Mouse (Mus musculus): ENCODE results near the gene Atpaf1. TPM values are rescaled to one million over a fixed set of nuclear protein-coding genes. Genes with fewer than 3 reads are reported as not detected.

The Atpaf1 gene
- 23.0 and 24.3 TPM in 2 replicates for polyA plus RNA-seq (2015; fragmentation: Nextera tagmentation; extraction: Ambion mirVana)

GRCm38 (mm10) chr4:115784769-115785510, at the start of gene Atpaf1:
Gene Atpaf1, plus strand, starts transcription at chr4:115784812.

DNA sequence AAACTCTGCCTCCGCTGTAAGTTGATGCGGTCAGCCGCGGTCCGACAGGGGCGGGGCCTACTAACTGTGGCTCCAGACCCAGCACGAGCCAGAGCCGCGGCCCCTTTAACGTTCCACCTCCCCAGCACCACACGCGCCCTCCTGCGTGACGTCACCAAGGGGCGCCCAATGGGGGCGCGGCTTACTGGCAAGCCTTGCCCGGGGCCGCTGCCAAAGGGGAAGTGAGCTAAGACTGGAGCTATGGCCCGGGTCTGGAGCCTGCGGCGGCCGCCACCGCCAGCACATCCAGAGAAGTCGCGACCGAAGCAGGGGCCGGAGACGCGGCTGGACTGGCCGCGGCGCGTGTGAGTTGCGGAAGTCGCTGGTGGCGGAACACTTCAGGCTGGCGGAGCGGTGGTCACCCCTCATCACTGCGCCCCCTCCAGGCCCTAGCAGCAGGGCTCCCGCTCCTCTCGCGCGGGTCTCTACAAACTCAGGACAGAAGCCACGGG, 47.0 kb upstream of the Atpaf1 start, which contains the start of gene Efcab14:
Gene Efcab14, plus strand, starts transcription at position 194 of the 491 bp plus-strand sequence.

DNA sequence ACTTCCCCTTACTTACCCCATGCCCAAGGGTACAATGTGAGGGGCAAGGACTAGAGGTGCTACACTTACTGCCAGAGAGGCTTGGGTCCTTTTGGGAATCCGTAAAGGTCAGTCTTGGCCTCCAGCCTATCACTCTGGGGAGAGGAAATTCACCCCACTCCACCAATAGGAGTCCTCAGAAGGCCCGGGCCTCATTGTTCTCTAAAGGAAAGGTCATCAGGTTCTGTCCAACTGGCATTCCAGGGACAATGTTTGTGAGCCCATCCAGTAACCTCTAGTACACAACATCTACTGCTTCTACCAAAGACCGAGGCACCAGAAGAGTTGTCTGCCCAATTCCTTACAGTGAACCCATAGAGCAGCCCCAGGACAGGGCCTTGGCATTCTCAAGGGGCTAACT, 3.7 kb upstream of the Atpaf1 start, which contains the start of gene Tex38:
Gene Tex38, minus strand, starts transcription at position 101 of the 400 bp plus-strand sequence.

GRCm38 (mm10) chr4:115827888-115828571, 43.4 kb downstream of the Atpaf1 start, which contains the start of gene Mob3c:
Gene Mob3c, plus strand, starts transcription at chr4:115828092.

DNA sequence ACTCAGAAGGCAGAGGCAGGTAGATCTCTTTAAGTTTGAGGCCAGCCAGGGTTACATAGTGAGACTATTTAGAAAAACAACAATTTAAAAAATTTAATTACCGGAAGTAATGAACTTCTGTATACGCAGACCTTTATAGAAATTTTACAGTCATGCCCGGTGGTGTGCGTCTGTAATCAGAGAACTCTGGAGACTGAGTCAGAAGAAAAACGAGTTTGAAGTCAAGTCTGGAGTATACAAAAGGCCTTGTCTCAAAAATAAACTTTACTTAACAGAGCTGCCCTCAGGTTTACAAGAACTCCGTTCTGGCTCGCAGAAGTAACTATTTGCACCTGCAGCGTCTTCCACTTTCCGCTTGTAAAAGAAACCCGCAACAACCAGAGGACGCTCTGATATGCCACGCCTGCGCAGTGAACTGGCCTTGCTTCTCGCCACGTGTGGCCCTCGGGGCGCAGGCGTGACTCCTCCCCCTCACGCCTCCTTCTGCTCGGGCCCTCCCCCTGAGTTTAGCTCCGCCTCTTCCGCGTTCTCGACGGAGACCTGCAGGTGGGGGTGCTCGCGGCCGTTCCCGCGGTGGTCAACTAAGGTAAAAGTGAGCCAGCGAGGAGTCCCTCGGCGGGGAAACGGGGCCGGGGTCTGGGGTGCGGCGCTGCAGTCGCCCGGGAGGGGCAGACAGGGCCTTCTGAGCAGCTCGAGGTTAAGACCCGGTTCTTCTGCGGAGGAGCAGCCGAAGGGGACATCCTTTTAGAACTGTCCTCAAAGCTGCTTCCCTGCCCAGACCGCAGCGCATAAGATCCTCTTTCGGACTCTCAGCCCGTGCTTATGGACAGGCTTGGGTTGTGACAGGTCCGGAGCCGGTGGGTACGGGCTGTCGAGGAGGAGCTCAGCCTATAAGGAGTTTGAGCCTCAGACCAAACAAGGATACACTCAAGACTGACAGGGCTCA, 54.4 kb downstream of the Atpaf1 start, which contains the start of gene Mknk1:
Gene Mknk1, plus strand, starts transcription at position 503 of the 946 bp plus-strand sequence.

Other genes with a start within 250 kb of the Atpaf1 start
- gene Cyp4a31, start 221.2 kb upstream of the Atpaf1 start, polyA plus RNA-seq (2015; fragmentation: Nextera tagmentation; extraction: Ambion mirVana): 0.25 and 0.32 TPM in 2 replicates
- gene Cyp4a32, start 183.8 kb upstream of the Atpaf1 start, polyA plus RNA-seq (2015; fragmentation: Nextera tagmentation; extraction: Ambion mirVana): not detected in 2 replicates
- 0.42 and 0.46 TPM in 2 replicates for gene Cyp4b1, start 137.1 kb upstream of the Atpaf1 start, polyA plus RNA-seq (2015; fragmentation: Nextera tagmentation; extraction: Ambion mirVana)
- gene Efcab14, start 47.1 kb upstream of the Atpaf1 start, polyA plus RNA-seq (2015; fragmentation: Nextera tagmentation; extraction: Ambion mirVana): 16.4 and 16.8 TPM in 2 replicates
- gene Tex38, start 3.8 kb upstream of the Atpaf1 start, polyA plus RNA-seq (2015; fragmentation: Nextera tagmentation; extraction: Ambion mirVana): 0.17 TPM in 1 of 2 replicates, not detected in the other
- gene Mob3c, start 43.3 kb downstream of the Atpaf1 start, polyA plus RNA-seq (2015; fragmentation: Nextera tagmentation; extraction: Ambion mirVana): 8.6 and 12.5 TPM in 2 replicates
- gene Mknk1, start 54.4 kb downstream of the Atpaf1 start, polyA plus RNA-seq (2015; fragmentation: Nextera tagmentation; extraction: Ambion mirVana): 32.7 TPM in 2 replicates
- not detected in 2 replicates for gene Kncn, start 99.6 kb downstream of the Atpaf1 start, polyA plus RNA-seq (2015; fragmentation: Nextera tagmentation; extraction: Ambion mirVana)
- not detected in 2 replicates for gene 6430628N08Rik, start 105.9 kb downstream of the Atpaf1 start, polyA plus RNA-seq (2015; fragmentation: Nextera tagmentation; extraction: Ambion mirVana)
- not detected in 2 replicates for gene Dmbx1, start 155.1 kb downstream of the Atpaf1 start, polyA plus RNA-seq (2015; fragmentation: Nextera tagmentation; extraction: Ambion mirVana)
- 0.67 and 1.1 TPM in 2 replicates for gene Faah, start 233.1 kb downstream of the Atpaf1 start, polyA plus RNA-seq (2015; fragmentation: Nextera tagmentation; extraction: Ambion mirVana)

Measured in spleen, postnatal 0 days (tissue).